Mouse (Mus musculus) retina, adult 2 months (tissue): Measurements from ENCODE around the gene Prcc.

Experiments used
- DNase-seq: peaks from one replicate; pipeline ENCODE4 v3.0.0-alpha.2; 2012; ENCODE audit warnings: low read depth, low spot score

Gene Prcc

GRCm38 (mm10) chr3:87885281-87886003 is at the start of gene Prcc:
Prcc (minus strand) TSS chr3:87885608.
- peak; percentile 99 for DNase-seq

GRCm38 (mm10) chr3:87935201-87935600 is 49.8 kb upstream of the Prcc start:
- DNase-seq, result no peak

- DNase-seq, result no peak
Measured at GRCm38 (mm10) chr3:87934501-87934900, 49.1 kb upstream of the Prcc start.

GRCm38 (mm10) chr3:87934026-87934425 is 48.6 kb upstream of the Prcc start:
- no peak for DNase-seq

- DNase-seq, result peak; percentile 94
Measured at GRCm38 (mm10) chr3:87930078-87930795, 44.8 kb upstream of the Prcc start, which contains the start of the genes Isg20l2 and Rrnad1. Isg20l2 (plus strand) TSS chr3:87930314. Rrnad1 (minus strand) TSS chr3:87930717.

- no peak for DNase-seq
Measured at GRCm38 (mm10) chr3:87929341-87930077, 44.1 kb upstream of the Prcc start.

- DNase-seq, result no peak
Measured at GRCm38 (mm10) chr3:87927452-87927851, 42.0 kb upstream of the Prcc start.

- no peak for DNase-seq
Measured at GRCm38 (mm10) chr3:87924996-87925395, 39.6 kb upstream of the Prcc start.

GRCm38 (mm10) chr3:87920270-87920943 is 35.0 kb upstream of the Prcc start:
- no peak for DNase-seq

GRCm38 (mm10) chr3:87919336-87920108 is 34.1 kb upstream of the Prcc start, which contains the start of gene Mrpl24:
Mrpl24 (plus strand) TSS chr3:87919506.
- peak; percentile 80 for DNase-seq

GRCm38 (mm10) chr3:87918551-87918950 is 33.1 kb upstream of the Prcc start:
- DNase-seq, result no peak

- DNase-seq, result no peak
Measured at GRCm38 (mm10) chr3:87916990-87917389, 31.6 kb upstream of the Prcc start.

GRCm38 (mm10) chr3:87913891-87914290 is 28.5 kb upstream of the Prcc start:
- DNase-seq, result no peak

- no peak for DNase-seq
Measured at GRCm38 (mm10) chr3:87913491-87913890, 28.1 kb upstream of the Prcc start.

- DNase-seq, result peak; percentile 57
Measured at GRCm38 (mm10) chr3:87910573-87911141, 25.2 kb upstream of the Prcc start.

- DNase-seq, result no peak
Measured at GRCm38 (mm10) chr3:87909874-87910273, 24.5 kb upstream of the Prcc start.

- no peak for DNase-seq
Measured at GRCm38 (mm10) chr3:87909381-87909780, 24.0 kb upstream of the Prcc start.

GRCm38 (mm10) chr3:87907906-87908305 is 22.5 kb upstream of the Prcc start:
- no peak for DNase-seq

- no peak for DNase-seq
Measured at GRCm38 (mm10) chr3:87906981-87907857, 21.8 kb upstream of the Prcc start.
